Mouse (Mus musculus): Measurements from ENCODE around the gene P2rx5. TPM values are rescaled to one million over a fixed set of nuclear protein-coding genes. Genes with fewer than 3 reads are reported as not detected.
A peak's percentile ranks its signal among the peaks of the same experiment; 100 is the strongest.

P2rx5 gene
- polyA plus RNA-seq (2015; fragmentation: Nextera tagmentation; extraction: Ambion mirVana) = 1.0 and 1.3 TPM in 2 replicates

DNA sequence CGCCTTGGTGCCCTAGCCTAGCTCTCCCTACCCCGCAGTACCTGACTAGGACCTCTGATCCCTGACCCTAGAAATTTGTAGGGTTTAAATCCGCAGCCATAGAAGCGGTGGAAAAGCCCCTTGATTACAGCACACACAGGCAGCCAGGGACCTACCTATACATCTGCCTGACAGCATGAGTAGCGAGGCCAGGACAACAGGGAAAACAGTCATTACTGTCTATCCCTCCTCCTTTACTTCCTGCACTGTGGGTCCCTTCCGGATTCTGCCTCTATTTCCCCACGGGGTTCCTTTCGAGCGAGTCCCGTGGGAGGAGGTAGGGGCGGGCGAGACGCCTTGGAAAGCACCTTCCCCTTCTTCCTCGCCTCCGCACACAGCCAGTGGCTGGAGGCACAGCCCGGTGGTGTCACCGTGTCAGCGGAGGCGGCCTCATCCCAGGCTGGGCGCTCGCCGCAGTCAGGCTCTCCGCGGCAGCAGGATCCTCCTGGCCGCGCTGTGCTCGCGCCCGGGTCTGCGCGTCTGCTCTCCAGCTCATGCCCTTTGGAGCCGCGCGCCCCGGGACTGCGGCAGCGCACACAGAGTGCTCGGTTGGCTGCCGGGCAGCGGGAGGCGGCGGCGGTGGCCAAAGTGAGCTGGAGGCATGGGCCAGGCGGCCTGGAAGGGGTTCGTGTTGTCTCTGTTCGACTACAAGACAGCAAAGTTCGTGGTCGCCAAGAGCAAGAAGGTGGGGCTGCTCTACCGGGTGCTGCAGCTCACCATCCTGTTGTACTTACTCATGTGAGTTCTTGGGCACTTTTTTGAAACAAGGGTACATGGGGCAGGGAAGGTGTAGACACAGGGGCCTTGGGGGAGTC, at the start of gene P2rx5:
Gene P2rx5 (plus strand): TSS at position 465 of the 854 bp plus-strand sequence.
- peak within 1 kb of the TSS; percentile 36 for H3K4me3 ChIP-seq
- H3K9me3 ChIP-seq = no peaks in the 10 kb centered on the region
- ATAC-seq (replicated peaks) = no peak
- peaks cover 23% of the 10 kb centered on the region; the same call in 1 of the 2 replicates for H3K27me3 ChIP-seq
- 3% methylated on average over 49 of the region's 49 CpGs for WGBS
- H3K9ac ChIP-seq (replicated peaks) = peak within 1 kb of the TSS; percentile 39
- H3K36me3 ChIP-seq = no peaks in the 10 kb centered on the region
- peaks cover 9% of the 10 kb centered on the region for H3K4me1 ChIP-seq
- no peak within 1 kb of the TSS for H3K27ac ChIP-seq (replicated peaks)
- H3K4me2 ChIP-seq (replicated peaks) = peak within 1 kb of the TSS; percentile 57

- H3K27ac ChIP-seq (replicated peaks) = no peak overlapping the region
- no peaks in the 10 kb centered on the region for H3K27me3 ChIP-seq
- H3K4me3 ChIP-seq = no peak overlapping the region
- no peak overlapping the region for H3K4me2 ChIP-seq (replicated peaks)
- H3K36me3 ChIP-seq = no peaks in the 10 kb centered on the region
- no peak overlapping the region for H3K9ac ChIP-seq (replicated peaks)
- H3K9me3 ChIP-seq = no peaks in the 10 kb centered on the region
- 65% methylated on average over 6 of the region's 6 CpGs for WGBS
- ATAC-seq (replicated peaks) = no peak
- no peaks in the 10 kb centered on the region for H3K4me1 ChIP-seq
These were observed 48.8 kb upstream of the P2rx5 start for GRCm38 (mm10) chr11:73111414-73111813.

DNA sequence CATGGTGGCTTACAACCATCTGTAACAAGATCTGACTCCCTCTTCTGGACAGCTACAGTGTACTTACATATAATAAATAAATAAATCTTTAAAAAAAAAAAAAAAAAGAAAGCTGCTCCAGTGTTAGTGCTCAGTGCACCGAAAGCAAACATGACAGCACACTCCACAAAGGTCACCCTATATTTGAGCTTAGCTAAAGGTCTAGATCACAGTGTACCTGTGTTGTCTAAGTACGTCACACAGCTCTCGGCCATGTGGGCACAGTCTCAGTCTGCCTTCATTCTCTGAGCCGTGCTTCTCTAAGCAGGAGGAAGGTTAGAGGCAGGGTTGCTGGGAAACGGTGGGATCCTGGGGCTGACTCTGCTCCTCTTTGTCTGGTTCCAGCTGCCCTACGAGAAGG, 33.7 kb upstream of the P2rx5 start:
- Histone ChIP-seq H3K9me3 (no peaks in the 10 kb centered on the region), H3K9ac (replicated peaks) (no peak overlapping the region), H3K27ac (replicated peaks) (no peak overlapping the region), H3K27me3 (no peaks in the 10 kb centered on the region), H3K4me1 (no peaks in the 10 kb centered on the region), H3K4me2 (replicated peaks) (no peak overlapping the region), H3K36me3 (no peaks in the 10 kb centered on the region), H3K4me3 (no peak overlapping the region)
- 92% methylated on average over 6 of the region's 6 CpGs for WGBS
- no peak for ATAC-seq (replicated peaks)

- Histone ChIP-seq H3K27me3 (no peaks in the 10 kb centered on the region), H3K36me3 (no peaks in the 10 kb centered on the region), H3K9ac (replicated peaks) (no peak overlapping the region), H3K9me3 (no peaks in the 10 kb centered on the region), H3K4me1 (peaks cover 4% of the 10 kb centered on the region), H3K4me2 (replicated peaks) (no peak overlapping the region), H3K4me3 (no peak overlapping the region), H3K27ac (replicated peaks) (no peak overlapping the region)
- ATAC-seq (replicated peaks) = no peak
- WGBS = 81% methylated on average over 7 of the region's 7 CpGs
These were observed 29.2 kb upstream of the P2rx5 start for GRCm38 (mm10) chr11:73131020-73131419.

GRCm38 (mm10) chr11:73132999-73133398, 27.2 kb upstream of the P2rx5 start:
- no peak for ATAC-seq (replicated peaks)
- Histone ChIP-seq H3K4me2 (replicated peaks) (no peak overlapping the region), H3K4me1 (peaks cover 22% of the 10 kb centered on the region), H3K9me3 (no peaks in the 10 kb centered on the region), H3K9ac (replicated peaks) (no peak overlapping the region), H3K27ac (replicated peaks) (no peak overlapping the region), H3K36me3 (no peaks in the 10 kb centered on the region), H3K27me3 (no peaks in the 10 kb centered on the region), H3K4me3 (no peak overlapping the region)
- WGBS = 98% methylated on average over 6 of the region's 6 CpGs

GRCm38 (mm10) chr11:73134222-73134621, 26.0 kb upstream of the P2rx5 start:
- H3K27ac ChIP-seq (replicated peaks) = no peak overlapping the region
- H3K27me3 ChIP-seq = no peaks in the 10 kb centered on the region
- WGBS = 93% methylated on average over 5 of the region's 5 CpGs
- peaks cover 26% of the 10 kb centered on the region for H3K4me1 ChIP-seq
- no peak for ATAC-seq (replicated peaks)
- no peaks in the 10 kb centered on the region for H3K36me3 ChIP-seq
- no peak overlapping the region; the same call in 1 of the 2 replicates for H3K9ac ChIP-seq (replicated peaks)
- no peak overlapping the region for H3K4me3 ChIP-seq
- H3K9me3 ChIP-seq = no peaks in the 10 kb centered on the region
- no peak overlapping the region for H3K4me2 ChIP-seq (replicated peaks)

DNA sequence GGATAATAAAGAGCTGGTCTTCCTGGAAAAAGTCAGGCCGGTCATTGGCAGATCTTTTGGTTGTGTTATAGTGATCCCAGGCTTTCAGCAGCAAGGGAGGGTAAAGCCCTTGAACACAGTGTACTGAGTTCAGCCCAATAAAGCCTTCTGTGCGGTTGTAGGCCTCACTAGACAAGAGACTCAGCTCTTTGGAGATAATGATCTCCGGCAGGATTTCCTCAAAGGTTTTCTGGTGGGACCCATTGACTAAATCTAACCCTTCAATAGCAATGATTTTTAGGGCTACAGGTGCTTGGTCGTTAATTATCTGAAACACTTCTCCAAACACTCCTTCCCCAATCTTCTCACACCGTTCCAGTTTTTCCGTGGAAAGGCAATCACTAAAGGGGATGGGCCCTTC, 23.6 kb upstream of the P2rx5 start:
- H3K4me1 ChIP-seq = peaks cover 26% of the 10 kb centered on the region
- no peaks in the 10 kb centered on the region for H3K9me3 ChIP-seq
- no peak for ATAC-seq (replicated peaks)
- no peaks in the 10 kb centered on the region for H3K36me3 ChIP-seq
- H3K27ac ChIP-seq (replicated peaks) = no peak overlapping the region
- no peak overlapping the region for H3K9ac ChIP-seq (replicated peaks)
- 87% methylated on average over 6 of the region's 6 CpGs for WGBS
- peak overlapping the region; percentile 89 for H3K4me3 ChIP-seq
- H3K27me3 ChIP-seq = no peaks in the 10 kb centered on the region
- peak overlapping the region; percentile 90 for H3K4me2 ChIP-seq (replicated peaks)

DNA sequence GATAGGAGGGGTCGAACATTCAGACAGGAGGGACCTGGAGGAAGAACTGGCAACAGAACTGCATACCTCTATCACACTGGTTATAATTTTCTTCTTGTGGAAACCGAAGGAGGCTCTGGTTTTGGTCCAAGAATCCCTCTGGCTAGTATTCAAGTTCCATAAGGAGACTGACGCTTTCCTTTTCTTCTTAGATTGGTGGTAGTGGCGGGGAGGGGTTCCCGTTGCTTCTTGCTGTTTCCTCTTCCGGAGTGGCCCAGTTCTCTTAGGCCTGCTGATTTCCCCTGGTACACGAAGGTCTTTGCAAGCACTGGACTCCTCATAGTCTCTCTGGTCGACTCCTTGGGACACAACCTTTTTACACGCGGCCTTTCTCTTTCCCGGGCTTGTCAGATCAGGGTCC, 23.1 kb upstream of the P2rx5 start:
- peak overlapping the region; percentile 90 for H3K4me2 ChIP-seq (replicated peaks)
- ATAC-seq (replicated peaks) = no peak
- H3K4me1 ChIP-seq = peaks cover 26% of the 10 kb centered on the region
- H3K36me3 ChIP-seq = no peaks in the 10 kb centered on the region
- H3K9ac ChIP-seq (replicated peaks) = peak overlapping the region; percentile 62; the same call in 1 of the 2 replicates
- no peaks in the 10 kb centered on the region for H3K27me3 ChIP-seq
- H3K4me3 ChIP-seq = peak overlapping the region; percentile 89
- no peaks in the 10 kb centered on the region for H3K9me3 ChIP-seq
- 32% methylated on average over 11 of the region's 11 CpGs for WGBS
- H3K27ac ChIP-seq (replicated peaks) = no peak overlapping the region

GRCm38 (mm10) chr11:73137591-73138501, 22.4 kb upstream of the P2rx5 start, which contains the start of gene Haspin:
Haspin (minus strand) TSS chr11:73138294.
- H3K36me3 ChIP-seq = no peaks in the 10 kb centered on the region
- peak; percentile 97 for ATAC-seq (replicated peaks)
- peaks cover 26% of the 10 kb centered on the region for H3K4me1 ChIP-seq
- no peaks in the 10 kb centered on the region for H3K9me3 ChIP-seq
- H3K9ac ChIP-seq (replicated peaks) = peak within 1 kb of the TSS; percentile 62
- under 1% methylated on average over 83 of the region's 84 CpGs for WGBS
- H3K27ac ChIP-seq (replicated peaks) = no peak within 1 kb of the TSS
- peak within 1 kb of the TSS; percentile 90 for H3K4me2 ChIP-seq (replicated peaks)
- no peaks in the 10 kb centered on the region for H3K27me3 ChIP-seq
- peak within 1 kb of the TSS; percentile 89 for H3K4me3 ChIP-seq

- Histone ChIP-seq H3K4me1 (no peaks in the 10 kb centered on the region), H3K9ac (replicated peaks) (no peak overlapping the region), H3K27ac (replicated peaks) (no peak overlapping the region), H3K9me3 (no peaks in the 10 kb centered on the region), H3K27me3 (no peaks in the 10 kb centered on the region), H3K4me3 (no peak overlapping the region), H3K4me2 (replicated peaks) (no peak overlapping the region), H3K36me3 (no peaks in the 10 kb centered on the region)
- no peak for ATAC-seq (replicated peaks)
- 68% methylated on average over 1 of the region's 1 CpGs for WGBS
These were observed 15.9 kb upstream of the P2rx5 start for GRCm38 (mm10) chr11:73144261-73144681.

- WGBS = 55% methylated on average over 11 of the region's 11 CpGs
- H3K27me3 ChIP-seq = no peaks in the 10 kb centered on the region
- H3K9ac ChIP-seq (replicated peaks) = no peak overlapping the region
- no peak overlapping the region for H3K4me3 ChIP-seq
- no peak overlapping the region for H3K27ac ChIP-seq (replicated peaks)
- H3K4me2 ChIP-seq (replicated peaks) = no peak overlapping the region
- no peak for ATAC-seq (replicated peaks)
- no peaks in the 10 kb centered on the region for H3K4me1 ChIP-seq
- no peaks in the 10 kb centered on the region for H3K36me3 ChIP-seq
- no peaks in the 10 kb centered on the region for H3K9me3 ChIP-seq
These were observed 13.9 kb upstream of the P2rx5 start for GRCm38 (mm10) chr11:73146026-73146974.

All from forebrain, embryonic 15.5 days (tissue).